In the genomic region with DNA sequence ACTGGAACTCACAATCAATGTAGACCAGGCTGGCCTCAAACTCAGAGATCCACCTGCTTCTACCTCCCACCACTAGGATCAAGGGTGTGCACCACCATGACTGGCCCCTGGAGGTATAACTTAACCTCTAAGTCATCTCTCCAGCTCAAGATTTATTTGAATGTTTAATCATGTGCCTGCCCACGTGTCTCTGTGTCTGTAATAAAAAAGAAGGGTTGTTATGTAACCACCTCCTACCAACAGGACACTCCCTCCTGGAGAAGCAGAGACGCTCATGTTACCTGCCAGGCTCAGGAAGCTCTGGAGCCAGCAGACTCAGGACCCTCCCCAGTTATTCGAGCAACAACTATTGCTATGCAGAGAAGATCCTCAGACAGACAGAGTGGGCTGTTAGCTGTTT, we compare ENCODE assay signal across 19 mouse cellular contexts.
"Had no signal": no experiment of that assay in that cellular context is flagged by ENCODE, and none has a peak within 500 bp of the region (broad histone marks: within the 10 kb centered on the region; RNA-seq: fewer than 3 reads in every experiment).

No protein-coding gene starts in this region.

- H3K36me3 ChIP-seq: hindbrain, embryonic 15.5 days; limb, embryonic 12.5 days; limb, embryonic 15.5 days; midbrain, embryonic 10.5 days; midbrain, embryonic 13.5 days; neural tube, embryonic 13.5 days had no signal

- H3K4me2 ChIP-seq: hindbrain, embryonic 15.5 days; limb, embryonic 12.5 days; limb, embryonic 15.5 days; liver, embryonic 11.5 days; lung, embryonic 14.5 days; midbrain, embryonic 13.5 days; neural tube, embryonic 13.5 days had no signal

- H3K9me3 ChIP-seq: hindbrain, embryonic 15.5 days; limb, embryonic 12.5 days; limb, embryonic 15.5 days; megakaryocyte, embryonic 14.5 days; midbrain, embryonic 10.5 days; midbrain, embryonic 13.5 days; neural tube, embryonic 13.5 days had no signal

- H3K27ac ChIP-seq: hindbrain, embryonic 15.5 days; left cerebral cortex, adult 2 months; limb, embryonic 12.5 days; limb, embryonic 15.5 days; liver, embryonic 14.5 days; midbrain, embryonic 10.5 days; midbrain, embryonic 13.5 days; neural tube, embryonic 13.5 days had no signal

- ATAC-seq: liver, postnatal 0 days; midbrain, embryonic 13.5 days; midbrain, embryonic 16.5 days had no signal

- H3K4me1 ChIP-seq: hindbrain, embryonic 15.5 days; limb, embryonic 12.5 days; limb, embryonic 15.5 days; midbrain, embryonic 10.5 days; midbrain, embryonic 13.5 days; neural tube, embryonic 13.5 days had no signal

- DNase-seq: layer of hippocampus, postnatal 36 days; liver, postnatal 0 days; lung, embryonic 14.5 days; lung, postnatal 14 days; retina, postnatal 1 day; thymus, adult 18-20 months; thymus, postnatal 36 days had no signal

- H3K4me3 ChIP-seq: hindbrain, embryonic 15.5 days; left cerebral cortex, adult 2 months; limb, embryonic 12.5 days; limb, embryonic 15.5 days; megakaryocyte, embryonic 14.5 days; midbrain, embryonic 10.5 days; midbrain, embryonic 13.5 days; myocyte; neural tube, embryonic 13.5 days had no signal

- H3K27me3 ChIP-seq: hindbrain, embryonic 15.5 days; limb, embryonic 12.5 days; limb, embryonic 15.5 days; midbrain, embryonic 13.5 days; neural tube, embryonic 13.5 days had no signal

- H3K9ac ChIP-seq: hindbrain, embryonic 15.5 days; limb, embryonic 12.5 days; limb, embryonic 15.5 days; liver, embryonic 14.5 days; liver, postnatal 0 days; lung, embryonic 14.5 days; midbrain, embryonic 13.5 days; neural tube, embryonic 13.5 days had no signal
